Mouse (Mus musculus): Measurements from ENCODE around the gene Kcnip4. TPM values are rescaled to one million over a fixed set of nuclear protein-coding genes. Genes with fewer than 3 reads are reported as not detected.

The Kcnip4 gene
- total RNA-seq, 2 experiments from 2014 or later: 55.1 to 56.0 TPM

GRCm38 (mm10) chr5:48509194-48509930 lies 1015.3 kb downstream of the Kcnip4 start:
- intact Hi-C loops (cut with DNase I): no loop called here
- no peak for TF ChIP-seq CTCF (IDR thresholded peaks at IDR 0.05)
- Histone ChIP-seq H3K27ac (peak overlapping the region; percentile 80), H3K4me3 (peak overlapping the region; percentile 45)
- DNase-seq (ENCODE audit: extremely low spot score in 1 of 2, low spot score in 2 of 2): peak; percentile 11 to 26

DNA sequence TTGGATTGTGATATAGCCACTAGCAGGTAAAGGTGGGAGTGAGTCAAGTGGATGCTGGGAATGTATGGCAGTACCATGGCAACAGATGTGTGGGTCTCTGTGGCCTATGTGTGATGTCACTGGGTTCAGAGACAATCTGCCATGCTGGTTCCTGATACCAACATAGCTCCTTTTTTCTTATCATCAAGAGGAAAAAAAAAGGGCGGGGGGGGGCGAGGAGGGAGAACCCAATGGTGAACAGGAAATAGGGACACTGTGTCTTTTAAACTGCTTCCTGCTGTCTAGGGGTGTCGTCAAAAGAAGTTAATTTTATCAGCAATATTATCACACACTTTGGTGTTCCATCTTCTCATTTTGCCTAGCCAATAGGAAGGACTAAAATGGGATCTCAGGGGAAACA lies 1021.6 kb downstream of the Kcnip4 start:
- no peak for TF ChIP-seq CTCF (IDR thresholded peaks at IDR 0.05)
- DNase-seq (ENCODE audit: extremely low spot score in 1 of 2, low spot score in 2 of 2): no peak
- intact Hi-C loops (cut with DNase I): no loop called here

DNA sequence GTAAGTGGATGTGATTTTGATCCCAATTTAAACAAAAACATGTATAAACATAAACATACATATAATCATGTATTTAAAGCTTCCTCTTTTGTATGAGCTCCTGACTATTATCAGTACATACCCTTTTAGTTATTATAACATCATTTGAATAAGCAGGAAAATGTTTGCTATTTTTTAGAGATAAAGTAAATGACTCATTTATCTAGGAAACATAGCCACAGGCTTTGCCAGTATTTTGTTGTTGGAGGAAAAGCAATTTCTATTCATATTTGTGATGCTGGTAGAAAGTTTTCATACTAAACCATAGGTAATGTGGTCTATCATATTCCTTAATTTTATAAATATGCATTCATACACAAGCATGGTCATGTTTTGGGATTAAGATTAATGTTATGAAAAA lies 1022.3 kb downstream of the Kcnip4 start:
- DNase-seq (ENCODE audit: extremely low spot score in 1 of 2, low spot score in 2 of 2): no peak
- no peak overlapping the region for H3K27ac ChIP-seq
- no peak for TF ChIP-seq CTCF (IDR thresholded peaks at IDR 0.05)
- no peak overlapping the region for H3K4me3 ChIP-seq
- intact Hi-C loops (cut with DNase I): no loop called here

More for the DNA sequence above, 1021.6 kb downstream of the Kcnip4 start:
- H3K4me3 ChIP-seq: no peak overlapping the region
- no peak overlapping the region for H3K27ac ChIP-seq

GRCm38 (mm10) chr5:48500204-48500603 lies 1024.5 kb downstream of the Kcnip4 start:
- intact Hi-C loops (cut with DNase I): no loop called here
- H3K27ac ChIP-seq: no peak overlapping the region

DNA sequence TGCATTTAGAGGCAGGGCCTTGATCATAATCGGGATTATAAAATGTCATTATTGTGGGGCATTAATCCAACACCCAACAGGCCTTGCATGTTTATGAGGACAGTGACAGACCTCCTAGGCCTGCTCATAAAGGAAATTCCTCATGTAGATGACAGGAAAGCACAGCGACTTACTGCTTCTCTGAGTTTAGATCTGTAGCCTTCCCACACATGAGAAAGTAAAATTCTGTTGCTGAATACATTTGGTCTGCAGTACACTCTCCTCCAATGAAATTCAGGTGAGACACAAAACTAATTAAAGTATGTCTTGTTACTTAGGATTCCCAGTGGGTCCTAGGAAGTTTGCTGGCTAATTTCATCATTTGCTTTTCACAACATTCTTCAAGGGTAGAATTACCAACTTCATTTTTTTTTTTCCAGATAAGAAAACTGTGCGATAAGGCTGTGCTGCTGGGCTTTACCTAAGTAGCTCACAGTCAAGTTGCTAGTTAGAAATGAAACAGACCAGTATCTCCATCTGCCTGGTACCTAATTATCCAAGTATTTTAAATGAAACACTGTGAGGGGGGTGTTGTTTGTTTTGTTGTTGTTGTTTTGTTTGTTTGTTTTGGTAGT lies 1033.7 kb downstream of the Kcnip4 start:
- Histone ChIP-seq H3K4me3 (no peak overlapping the region), H3K27ac (no peak overlapping the region)
- intact Hi-C loops (cut with DNase I): no loop called here
- TF ChIP-seq CTCF (IDR thresholded peaks at IDR 0.05): no peak
- no peak for DNase-seq (ENCODE audit: extremely low spot score in 1 of 2, low spot score in 2 of 2)

More at GRCm38 (mm10) chr5:48500204-48500603, 1024.5 kb downstream of the Kcnip4 start:
- TF ChIP-seq CTCF (IDR thresholded peaks at IDR 0.05): no peak
- no peak for DNase-seq (ENCODE audit: extremely low spot score in 1 of 2, low spot score in 2 of 2)
- no peak overlapping the region for H3K4me3 ChIP-seq

DNA sequence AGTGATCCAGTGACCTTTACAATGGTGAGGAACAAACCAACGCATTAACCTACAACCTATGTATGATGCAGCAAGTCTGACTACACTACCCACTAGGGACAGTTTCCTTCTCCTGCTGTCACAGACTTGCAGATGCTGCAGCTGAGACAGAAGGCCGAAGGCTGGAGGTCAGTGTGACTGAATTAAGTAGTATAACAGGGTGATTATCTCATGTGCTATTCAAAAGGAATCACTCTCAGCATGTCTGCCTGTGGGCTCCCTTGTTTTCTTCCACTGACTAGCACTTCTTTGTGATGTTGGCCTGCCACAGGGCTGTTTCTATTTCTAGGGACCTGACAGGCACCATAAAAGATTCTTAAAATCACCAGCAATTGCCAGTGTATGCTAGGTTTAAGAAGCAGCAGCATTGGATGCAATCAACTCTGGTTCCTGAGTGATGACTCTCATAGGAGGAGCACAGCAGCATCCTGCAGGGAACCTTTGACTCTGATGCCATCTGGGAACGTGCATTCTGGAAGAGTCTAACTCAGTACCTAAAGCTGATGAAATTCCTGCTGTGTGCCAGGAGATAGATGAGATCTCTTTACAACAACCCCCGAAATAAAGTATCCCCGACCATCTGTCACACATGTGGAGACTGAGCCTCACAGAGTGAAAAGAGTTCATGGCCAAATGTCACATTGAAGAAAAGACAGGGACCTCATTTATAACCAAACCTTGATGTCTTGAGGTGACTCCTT lies 1035.0 kb downstream of the Kcnip4 start:
- no peak for TF ChIP-seq CTCF (IDR thresholded peaks at IDR 0.05)
- H3K27ac ChIP-seq: no peak overlapping the region
- no peak for DNase-seq (ENCODE audit: extremely low spot score in 1 of 2, low spot score in 2 of 2)
- intact Hi-C loops (cut with DNase I): no loop called here
- H3K4me3 ChIP-seq: no peak overlapping the region

GRCm38 (mm10) chr5:48483112-48483511 lies 1041.6 kb downstream of the Kcnip4 start:
- Histone ChIP-seq H3K27ac (no peak overlapping the region), H3K4me3 (no peak overlapping the region)
- no peak for DNase-seq (ENCODE audit: extremely low spot score in 1 of 2, low spot score in 2 of 2)
- no peak for TF ChIP-seq CTCF (IDR thresholded peaks at IDR 0.05)
- intact Hi-C loops (cut with DNase I): no loop called here

DNA sequence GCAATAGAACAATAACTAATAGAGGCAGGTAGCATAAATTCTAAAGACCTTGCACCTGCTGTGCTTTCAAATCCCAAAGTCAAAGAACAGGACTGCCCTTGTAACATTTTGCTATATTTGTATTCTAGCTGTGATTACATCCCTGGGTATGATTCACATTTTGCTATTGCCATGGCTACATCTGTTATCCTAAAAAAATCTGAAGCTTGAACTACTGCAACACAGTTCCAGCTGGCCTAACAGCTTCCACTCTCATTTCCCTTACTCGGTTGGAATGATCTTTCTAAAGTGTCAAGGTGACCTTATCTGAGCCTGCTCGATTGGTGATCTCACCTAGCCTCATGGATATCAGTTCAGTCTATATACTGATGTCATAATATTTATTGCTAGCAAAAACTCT lies 1064.5 kb downstream of the Kcnip4 start:
- intact Hi-C loops (cut with DNase I): no loop called here
- no peak overlapping the region for H3K4me3 ChIP-seq
- DNase-seq (ENCODE audit: extremely low spot score in 1 of 2, low spot score in 2 of 2): no peak
- TF ChIP-seq CTCF (IDR thresholded peaks at IDR 0.05): no peak
- no peak overlapping the region for H3K27ac ChIP-seq

- no peak overlapping the region for H3K27ac ChIP-seq
- no peak for DNase-seq (ENCODE audit: extremely low spot score in 1 of 2, low spot score in 2 of 2)
- TF ChIP-seq CTCF (IDR thresholded peaks at IDR 0.05): no peak
- intact Hi-C loops (cut with DNase I): no loop called here
- H3K4me3 ChIP-seq: no peak overlapping the region
Measured at GRCm38 (mm10) chr5:48448888-48449287, 1075.8 kb downstream of the Kcnip4 start.

DNA sequence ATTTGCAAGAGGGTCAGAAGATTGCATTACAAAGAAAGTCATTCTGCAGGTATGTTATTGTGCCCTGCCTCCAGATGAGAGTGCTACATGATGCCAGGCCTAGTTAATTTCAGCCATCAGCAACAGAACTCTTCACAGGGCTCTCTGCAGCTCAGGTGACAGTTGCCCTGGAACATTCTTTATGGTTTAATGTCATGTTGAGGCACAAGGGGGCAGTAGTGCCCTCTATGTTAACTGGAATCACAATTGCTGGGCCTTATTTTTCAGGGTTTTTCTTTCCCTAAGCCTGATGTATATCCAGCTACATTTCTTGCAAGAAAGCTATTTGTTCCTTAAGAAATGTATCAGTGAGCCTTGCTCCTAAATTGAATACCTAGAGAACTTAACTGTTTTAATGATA lies 1094.2 kb downstream of the Kcnip4 start:
- DNase-seq (ENCODE audit: extremely low spot score in 1 of 2, low spot score in 2 of 2): peak; percentile 36 to 44

GRCm38 (mm10) chr5:48421957-48422356 lies 1102.8 kb downstream of the Kcnip4 start:
- Histone ChIP-seq H3K4me3 (no peak overlapping the region), H3K27ac (no peak overlapping the region)
- no peak for DNase-seq (ENCODE audit: extremely low spot score in 1 of 2, low spot score in 2 of 2)
- intact Hi-C loops (cut with DNase I): no loop called here
- TF ChIP-seq CTCF (IDR thresholded peaks at IDR 0.05): no peak

More for the DNA sequence above, 1094.2 kb downstream of the Kcnip4 start:
- intact Hi-C loops (cut with DNase I): loop anchor here (1.0 to 10.0 kb wide), 3 partner anchors 307 to 914 kb away; no protein-coding TSS in a partner anchor
- Histone ChIP-seq H3K4me3 (no peak overlapping the region), H3K27ac (no peak overlapping the region)
- peak; percentile 72 for TF ChIP-seq CTCF (IDR thresholded peaks at IDR 0.05)

DNA sequence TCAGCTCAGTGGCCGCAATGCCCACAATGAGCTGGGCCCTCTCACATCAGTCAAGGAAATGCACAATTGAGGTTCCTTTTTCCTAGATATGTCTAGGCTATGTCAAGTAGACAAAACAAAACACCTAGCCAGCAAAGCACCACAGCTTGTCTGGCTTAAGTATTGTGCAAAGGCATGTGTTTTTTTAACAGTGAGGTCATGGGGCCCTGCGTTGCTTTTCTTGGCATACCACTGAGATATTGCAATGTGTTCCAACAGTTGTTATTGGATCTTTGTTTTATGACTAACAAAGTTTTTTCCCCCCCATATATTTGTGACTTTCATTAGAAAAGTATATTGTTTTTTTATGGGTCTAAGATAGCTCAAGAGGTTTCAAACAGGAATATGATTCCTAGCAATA lies 1105.0 kb downstream of the Kcnip4 start:
- intact Hi-C loops (cut with DNase I): no loop called here
- no peak for DNase-seq (ENCODE audit: extremely low spot score in 1 of 2, low spot score in 2 of 2)
- no peak for TF ChIP-seq CTCF (IDR thresholded peaks at IDR 0.05)
- Histone ChIP-seq H3K4me3 (no peak overlapping the region), H3K27ac (no peak overlapping the region)
